Mouse (Mus musculus): ENCODE results near the gene D630039A03Rik.

GRCm38 (mm10) chr4:57965516-57965915 lies 49.4 kb upstream of the D630039A03Rik start:
- TF ChIP-seq CTCF (IDR thresholded peaks at IDR 0.05) (no peak), EP300 (IDR thresholded peaks at IDR 0.05) (no peak)

Data from lung, postnatal 0 days (tissue).